Mouse (Mus musculus): Measurements from ENCODE around the gene Brd3os.

Brd3os gene

DNA sequence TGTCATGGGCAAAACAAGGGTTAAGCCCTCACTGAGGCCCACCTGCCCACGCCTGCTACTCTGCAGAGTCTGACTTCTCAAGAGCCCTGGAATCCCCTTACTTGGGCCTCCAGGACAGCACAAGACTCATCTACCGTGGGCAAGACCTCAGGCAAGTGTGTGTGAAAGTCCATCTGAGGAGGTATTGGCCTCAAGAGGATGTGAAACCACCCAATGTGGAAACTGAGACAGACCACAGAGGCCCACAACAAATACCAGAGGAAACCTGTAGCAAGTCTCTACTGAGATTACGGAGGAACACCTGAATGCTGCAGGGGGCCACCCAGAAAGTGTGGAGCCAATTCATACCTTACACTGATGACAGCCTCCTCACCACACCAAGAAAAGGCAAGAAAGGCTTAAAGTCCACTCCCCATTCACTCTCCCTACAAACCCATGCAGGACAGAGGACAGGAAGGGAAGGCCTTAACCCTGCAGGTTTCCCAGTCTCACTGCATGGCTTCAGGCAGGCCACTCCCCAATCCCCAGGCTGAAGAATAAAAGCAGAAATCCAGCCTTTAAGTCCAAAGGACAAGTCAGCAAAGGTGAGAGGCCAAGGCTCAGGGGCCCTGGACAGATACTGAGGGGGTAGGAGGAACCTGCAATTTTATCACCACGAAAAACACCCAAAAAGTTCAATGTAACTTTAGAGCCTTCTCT lies 27.3 kb downstream of the Brd3os start:
- no peak for DNase-seq

DNA sequence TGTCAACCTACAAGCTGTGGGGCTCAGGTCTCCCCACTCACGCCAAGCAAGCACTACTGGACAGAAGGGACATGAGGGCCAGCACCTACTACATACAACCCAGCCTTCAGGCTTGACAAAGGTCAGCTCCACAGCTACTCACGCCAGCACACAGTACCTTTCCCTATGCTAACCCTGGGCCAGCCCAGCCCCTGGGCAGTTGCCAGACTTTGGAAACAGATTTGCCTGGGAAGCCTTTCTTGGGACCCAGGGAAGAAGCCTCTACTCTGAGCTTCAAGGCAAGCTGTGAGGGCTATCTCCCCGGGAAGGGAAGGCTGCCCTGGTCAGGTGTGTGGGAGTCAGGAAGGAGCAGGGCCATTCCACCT lies 27.8 kb downstream of the Brd3os start:
- DNase-seq = no peak

DNA sequence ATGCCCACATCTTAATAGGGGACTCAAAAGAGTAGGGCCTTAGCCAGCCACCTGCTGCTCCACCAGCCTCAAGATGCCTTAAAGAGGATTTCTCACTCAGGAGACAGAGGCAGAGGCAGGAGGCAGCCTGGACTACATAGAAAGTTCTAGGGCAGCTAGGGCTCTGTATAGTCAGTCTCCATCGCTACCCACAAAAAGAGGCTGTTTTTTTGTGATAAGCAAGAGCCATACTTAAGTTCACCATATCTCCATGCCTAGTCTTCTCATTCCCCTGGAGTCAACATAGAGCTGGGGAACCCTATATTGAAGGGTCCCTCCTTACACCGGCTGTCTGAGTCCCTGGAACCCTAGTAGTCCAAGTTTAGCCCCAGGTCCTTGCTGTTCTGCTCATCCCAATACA lies 28.4 kb downstream of the Brd3os start:
- no peak for DNase-seq

DNA sequence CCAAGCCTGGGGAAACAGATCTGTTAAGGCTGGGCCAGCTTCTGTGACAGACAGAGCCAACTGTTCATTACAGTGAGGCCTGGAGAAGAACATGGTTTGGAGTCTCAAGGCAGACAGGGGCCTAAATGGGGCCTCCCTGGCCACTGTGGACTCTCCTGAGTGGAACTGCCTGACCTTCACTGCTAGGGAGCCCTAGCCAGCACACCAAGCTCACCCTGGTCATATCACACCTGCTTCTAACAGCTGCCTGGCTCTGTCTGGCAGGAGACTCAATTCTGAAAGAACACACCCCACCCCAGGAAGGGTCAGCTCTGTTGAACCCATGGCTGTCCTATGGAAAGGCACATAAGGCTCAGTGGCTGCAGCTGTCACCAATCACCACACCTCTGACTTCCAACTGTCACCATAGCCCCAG lies 29.1 kb downstream of the Brd3os start:
- DNase-seq = no peak

DNA sequence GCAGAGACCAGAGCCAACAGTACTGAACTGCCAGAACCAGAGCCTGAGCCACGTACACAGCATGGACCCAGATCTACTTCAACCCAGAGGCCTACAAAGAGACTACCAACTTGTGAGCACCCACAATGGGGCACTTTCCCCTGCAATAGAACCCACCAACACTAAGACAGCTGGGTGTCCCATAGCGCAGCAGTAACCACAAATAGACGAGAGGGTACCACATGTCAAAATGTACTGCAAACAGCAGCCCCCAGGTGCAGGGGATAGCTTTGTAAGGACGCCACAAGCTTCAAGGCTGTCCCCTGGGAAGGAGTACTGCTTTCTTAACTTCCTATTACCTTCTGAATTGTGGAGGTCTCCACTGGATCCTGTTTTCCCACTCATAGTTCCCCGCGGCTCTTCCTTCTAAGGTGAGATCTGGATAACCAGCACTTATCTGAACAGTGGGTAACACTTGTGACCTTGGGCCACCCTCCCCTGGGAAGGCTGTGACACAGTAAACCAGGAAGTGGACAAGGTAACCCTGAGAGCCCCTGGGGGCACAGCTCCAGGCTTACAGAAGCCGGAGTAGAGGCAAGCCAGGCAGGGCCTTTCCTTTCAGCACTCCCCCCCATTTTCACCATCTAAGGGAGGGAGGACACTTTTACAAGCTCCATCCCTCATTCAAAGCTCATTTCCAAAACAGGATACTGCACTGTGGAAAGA lies 31.1 kb downstream of the Brd3os start:
- DNase-seq = no peak

DNA sequence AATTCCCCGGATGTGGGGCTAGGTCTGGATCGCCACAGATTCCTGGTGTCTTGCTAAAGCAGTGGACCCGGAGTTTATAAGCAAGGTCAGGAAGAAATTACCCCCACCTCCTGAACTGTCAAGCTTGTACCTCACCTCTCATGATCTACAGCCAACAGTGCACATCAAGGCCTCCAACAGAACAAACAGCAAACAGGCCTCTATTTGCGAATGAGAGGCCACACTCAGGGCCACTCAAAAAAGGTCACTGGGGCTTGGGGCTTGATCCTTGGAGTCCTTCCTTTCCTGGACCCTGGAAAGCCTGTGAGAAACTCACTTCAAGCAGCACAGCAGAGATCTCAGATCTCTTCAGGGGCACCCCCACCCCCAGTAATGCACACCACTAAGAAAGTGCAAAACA lies 31.8 kb downstream of the Brd3os start:
- no peak for DNase-seq

DNA sequence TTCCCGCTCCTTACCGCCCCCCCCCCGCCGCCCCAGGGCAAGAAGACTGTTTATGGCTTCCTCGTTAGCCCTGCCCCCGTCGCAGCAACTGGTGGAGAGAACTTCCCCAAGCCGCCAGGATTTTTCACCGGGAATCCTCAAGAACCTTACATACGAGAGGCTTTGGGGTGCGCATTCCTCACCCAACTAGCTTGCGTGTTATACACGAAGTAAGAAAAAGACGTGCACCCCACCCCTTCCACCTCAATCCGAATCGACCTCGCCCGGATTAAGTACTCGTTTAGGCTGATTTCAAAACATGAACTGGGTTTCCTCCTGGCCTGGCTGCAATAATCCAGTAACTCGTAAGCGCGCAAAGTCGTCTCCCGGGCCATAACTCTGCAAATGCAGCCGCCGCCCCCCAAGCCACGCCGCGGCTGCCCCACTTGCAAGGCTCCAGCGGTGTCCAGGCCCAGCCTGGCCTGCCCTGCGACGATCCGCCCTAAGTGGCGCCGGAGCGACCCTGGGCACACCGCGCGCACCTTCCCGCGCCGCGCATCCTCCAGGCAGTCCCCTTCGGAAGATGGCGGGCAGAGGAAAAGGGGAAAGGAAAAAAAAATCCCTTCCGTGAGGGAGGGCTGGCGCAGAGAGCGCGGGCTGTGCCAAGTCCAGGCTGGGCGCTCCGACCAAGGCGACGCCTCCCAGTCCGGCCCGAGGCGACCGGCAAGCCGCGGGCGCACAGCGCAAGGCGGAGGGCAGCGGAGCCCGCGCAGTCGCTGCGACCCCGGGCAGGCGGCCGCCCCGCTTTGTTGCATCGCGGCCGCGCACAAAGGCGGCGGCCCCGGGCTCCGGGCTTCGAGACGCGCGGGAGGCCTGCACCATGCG lies 32.7 kb downstream of the Brd3os start:
- DNase-seq = peak; percentile 22 to 31

DNA sequence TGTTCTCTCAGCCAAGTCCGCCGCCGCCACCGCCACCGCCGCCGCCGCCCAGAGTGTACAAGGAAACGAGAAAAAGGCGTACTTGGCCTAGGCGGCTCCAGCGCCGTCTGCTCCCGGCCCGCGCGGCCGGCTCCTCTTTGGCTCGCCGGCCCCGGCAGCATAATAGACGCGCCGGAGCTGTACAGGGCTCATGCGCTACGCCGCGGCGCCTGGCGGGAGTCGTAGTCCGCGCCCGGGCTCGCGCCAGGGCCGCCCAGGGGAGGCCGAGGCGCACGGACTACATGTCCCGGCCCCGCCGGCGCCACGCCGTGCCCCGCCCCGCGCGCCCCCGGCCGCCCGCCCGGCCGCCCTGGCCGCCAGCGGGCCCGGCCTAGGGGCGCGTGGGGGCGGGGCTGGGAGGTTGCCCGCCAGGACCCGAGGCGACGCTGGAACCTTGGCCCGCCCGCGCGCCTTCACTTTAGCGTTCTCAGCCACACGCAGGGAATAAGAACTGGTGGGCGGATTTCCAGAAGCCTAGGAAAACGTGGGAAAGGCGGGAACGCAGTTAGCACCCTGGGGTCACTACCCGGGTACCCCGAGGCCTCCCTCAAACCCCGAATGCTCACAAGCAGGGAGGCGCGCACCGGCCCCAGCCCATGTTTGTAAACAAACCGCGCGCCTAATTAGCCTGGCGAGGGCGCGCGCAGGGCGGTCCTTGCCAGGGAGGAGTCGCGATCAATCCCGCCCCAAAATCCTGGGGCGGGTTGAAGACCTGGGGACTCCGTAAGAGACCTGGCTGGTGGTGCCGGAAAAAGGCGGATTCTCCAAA lies 33.6 kb downstream of the Brd3os start:
- peak; percentile 92 to 94 for DNase-seq

DNA sequence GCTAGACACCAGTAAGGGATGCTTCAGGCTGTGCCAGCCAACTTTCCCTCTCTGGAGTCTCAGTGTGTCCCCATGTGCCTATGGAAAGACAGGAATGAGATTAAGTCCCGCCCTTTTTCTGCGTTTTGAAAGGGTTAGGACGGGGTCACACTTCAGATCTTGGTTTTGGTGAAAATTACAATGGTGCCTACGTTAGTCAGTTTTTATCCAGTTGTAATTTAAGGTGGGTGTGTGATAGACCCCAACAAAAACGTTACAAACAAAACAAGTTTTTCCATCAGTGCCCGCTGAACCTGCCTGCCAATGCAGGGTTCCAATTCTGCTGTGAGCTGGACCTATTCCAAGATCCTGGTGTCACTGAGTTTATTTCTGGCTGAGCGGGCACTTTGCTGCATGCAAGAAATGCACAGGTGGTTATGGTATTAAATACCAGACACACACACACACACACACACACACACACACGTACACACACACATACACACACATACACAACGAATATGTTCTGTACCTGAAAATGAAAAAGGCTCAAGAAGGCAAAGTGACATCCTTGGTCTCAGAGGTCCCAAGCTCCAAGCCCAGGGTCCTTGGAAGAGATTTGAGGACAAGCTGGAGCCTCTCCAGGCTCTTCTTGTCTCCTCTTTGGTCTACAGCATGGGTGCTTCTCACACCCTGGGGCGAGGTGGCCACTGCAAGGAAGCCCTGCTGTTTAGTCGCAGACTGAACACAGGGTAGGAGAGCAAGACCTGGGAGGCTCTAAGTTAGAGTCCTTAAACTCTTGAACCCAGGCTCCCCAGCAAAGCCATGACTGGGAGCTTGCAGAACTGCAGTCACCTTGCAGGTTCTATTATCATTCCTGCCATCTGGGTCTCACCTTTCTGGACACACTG lies 34.4 kb downstream of the Brd3os start:
- no peak for DNase-seq

DNA sequence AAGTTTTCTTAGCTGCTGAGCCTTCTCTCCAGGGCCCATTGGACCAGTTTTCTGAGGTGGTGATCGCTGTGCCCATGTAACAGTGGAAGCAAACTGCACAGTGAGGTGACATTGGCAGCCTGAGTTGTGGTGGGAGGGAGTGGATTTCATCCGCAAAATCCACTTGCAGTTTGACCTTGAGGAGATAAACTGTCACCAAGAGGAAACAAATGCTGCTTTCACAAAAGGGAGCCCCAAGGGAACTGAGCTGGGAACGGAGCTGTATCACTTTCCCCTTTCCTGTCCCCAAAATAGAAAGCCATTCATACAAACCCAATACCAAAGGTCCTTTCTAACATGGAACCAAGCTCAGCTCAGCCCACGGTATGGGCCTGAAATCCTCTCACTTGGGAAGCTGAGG lies 37.7 kb downstream of the Brd3os start:
- no peak for DNase-seq

DNA sequence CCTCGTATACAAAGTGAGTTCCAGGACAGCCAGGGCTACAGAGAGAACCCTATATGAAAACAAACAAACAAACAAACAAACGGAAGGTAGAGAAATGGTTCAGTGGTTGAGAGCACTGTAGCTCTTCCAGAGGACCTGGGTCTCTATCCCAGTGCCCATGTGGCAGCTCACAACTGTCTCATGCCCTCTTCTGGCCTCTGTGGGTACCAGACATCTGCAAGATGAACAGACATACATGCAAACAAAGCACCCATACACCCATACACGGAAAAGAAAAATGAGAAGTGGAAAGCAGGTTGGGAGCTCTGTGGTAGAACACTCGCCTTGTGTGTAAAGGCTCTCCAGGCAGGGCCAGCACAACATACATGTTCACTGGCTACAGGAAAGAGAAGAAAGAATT lies 38.2 kb downstream of the Brd3os start:
- DNase-seq = no peak

DNA sequence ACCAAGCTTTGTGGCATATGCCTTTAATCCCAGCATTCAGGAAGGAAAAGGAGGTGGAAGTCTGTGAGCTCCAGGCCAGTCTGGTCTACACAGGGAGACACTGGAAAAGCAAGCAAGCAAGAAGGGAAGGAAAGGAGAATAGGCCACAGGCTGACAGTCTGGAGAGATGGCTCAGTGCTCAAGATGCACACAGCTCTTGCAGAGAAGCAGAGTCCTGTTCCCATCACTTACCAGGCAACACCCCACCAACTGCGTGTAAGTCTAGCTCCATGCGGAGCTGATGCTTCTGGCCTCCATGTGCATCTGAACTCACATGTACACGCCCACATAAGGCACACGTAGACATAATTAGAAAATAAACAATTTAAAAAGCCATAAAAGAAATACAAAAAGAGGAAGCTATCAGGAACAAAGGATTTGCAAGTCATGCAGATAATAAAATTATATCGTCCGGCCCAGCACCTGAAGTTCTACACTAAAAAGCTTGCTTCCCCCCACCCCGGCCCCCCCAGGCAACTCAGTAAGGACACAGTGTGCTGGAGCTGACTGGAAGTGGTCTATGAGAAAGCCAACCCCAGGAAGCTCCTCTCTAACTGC lies 40.2 kb downstream of the Brd3os start:
- no peak for DNase-seq

DNA sequence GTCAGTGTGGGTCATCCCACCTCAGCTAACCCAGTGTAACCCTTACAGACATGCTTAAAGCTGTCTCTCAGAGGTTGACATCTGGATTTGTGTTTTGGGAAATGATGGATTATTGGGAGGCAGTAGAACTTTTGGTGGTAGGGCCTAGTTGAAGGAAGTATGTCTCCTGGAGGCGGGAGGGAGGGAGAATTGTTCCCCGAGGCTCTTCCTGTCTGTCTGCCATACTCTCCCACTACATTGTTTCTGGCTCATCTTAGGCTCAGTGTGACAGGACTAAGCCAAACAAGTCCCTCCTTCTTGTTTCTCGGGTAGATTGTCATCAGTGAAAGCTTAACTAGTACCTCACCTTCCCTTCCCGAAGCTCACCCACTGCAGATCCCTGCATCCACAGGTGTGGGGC lies 44.6 kb downstream of the Brd3os start:
- no peak for DNase-seq

DNA sequence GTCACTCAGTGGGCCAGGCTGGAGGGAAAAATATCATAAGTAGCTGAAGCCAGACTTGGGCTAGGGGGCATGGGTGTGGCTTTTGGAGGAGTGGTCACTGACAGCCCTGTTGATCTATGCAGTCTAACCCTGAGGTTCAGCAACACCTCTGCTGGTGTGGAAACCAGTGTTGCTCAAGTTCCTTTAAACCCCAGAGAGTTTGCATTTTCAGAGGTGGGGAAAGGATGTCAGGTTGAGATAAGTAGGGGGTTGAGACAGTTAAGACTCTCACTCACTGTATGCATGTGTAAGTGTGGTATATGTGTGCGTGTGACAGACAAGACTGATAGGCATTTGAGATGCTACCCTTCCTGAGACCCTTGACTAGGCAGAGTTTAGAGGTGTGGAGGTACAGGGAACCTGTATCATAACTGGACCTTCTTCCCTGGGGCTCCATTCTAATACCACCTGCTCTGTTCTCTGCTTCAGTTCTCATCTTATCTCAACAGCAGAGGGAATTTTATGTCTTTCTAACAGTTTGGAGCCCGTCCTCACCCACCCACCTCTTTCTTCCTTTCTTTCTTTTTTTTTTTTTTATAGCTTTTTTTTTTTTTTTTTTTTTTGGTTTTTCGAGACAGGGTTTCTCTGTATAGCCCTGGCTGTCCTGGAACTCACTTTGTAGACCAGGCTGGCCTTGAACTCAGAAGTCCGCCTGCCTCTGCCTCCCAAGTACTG lies 45.4 kb downstream of the Brd3os start:
- no peak for DNase-seq

DNA sequence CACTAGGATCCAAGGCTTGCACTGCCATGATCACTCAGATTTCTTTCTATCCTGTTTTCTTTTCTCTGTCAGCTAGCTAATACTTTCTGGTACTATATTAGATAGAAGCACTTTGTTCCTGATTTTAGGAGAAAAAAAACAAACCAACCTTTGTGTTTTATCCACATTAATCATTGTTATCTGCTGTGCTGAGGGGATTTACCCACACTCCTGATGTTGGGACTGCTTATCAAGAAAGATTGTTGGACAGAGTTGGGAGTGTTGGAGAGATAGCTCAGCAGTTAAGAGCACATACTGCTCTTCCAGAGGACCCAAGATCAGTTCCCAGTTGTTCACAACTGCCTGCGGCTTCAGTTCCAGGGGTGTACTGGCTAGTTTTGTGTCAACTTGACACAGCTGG lies 46.2 kb downstream of the Brd3os start:
- no peak for DNase-seq

DNA sequence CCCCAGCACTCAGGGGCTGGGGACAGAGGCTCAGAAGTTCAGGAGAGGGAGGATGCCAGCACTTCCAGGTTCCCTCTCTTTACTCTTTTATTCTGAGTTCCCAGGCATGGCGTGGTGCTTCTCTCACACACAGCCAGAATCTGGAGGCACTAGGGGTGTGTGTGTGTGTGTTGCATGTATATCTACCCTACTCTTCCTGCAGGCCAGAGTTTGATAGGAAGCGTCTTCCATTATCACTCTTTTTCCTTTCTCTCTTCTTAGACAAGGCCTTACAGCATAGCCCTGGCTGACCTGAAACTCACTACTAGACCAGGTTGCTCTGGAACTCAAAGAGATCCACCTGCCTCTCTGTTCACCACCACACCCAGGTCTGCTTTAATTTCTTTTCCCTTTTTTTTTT lies 48.8 kb downstream of the Brd3os start:
- DNase-seq = no peak

Measured in lung, adult 18-20 months (tissue).